ENCODE assay signal across 17 mouse cellular contexts in genomic region chr2:92386821-92387570, GRCm38 (mm10). TPM values are rescaled to one million over a fixed set of nuclear protein-coding genes. Genes with fewer than 3 reads are reported as not detected.
DNase-seq lines count a peak whose midpoint lies in the region; ATAC-seq and TF ChIP-seq lines count a peak whose summit lies in the region.
"Had no signal": no experiment of that assay in that cellular context is flagged by ENCODE, and none has a peak within 500 bp of the region (broad histone marks: within the 10 kb centered on the region; RNA-seq: fewer than 3 reads in every experiment).

No protein-coding gene starts in this region.

- TF ChIP-seq CTCF in layer of hippocampus, adult 2 months (conservative IDR thresholded peaks at IDR 0.05) = no peak
- TF ChIP-seq CTCF in intestine, postnatal 0 days (IDR thresholded peaks at IDR 0.05; ENCODE audit: low read depth) = no peak

- 93% methylated on average over 30 of the region's 30 CpGs for WGBS in forebrain, embryonic 14.5 days
- WGBS in hindbrain, embryonic 16.5 days = 90% methylated on average over 30 of the region's 30 CpGs
- WGBS in intestine, postnatal 0 days = 92% methylated on average over 30 of the region's 30 CpGs

- peak overlapping the region; percentile 84; the same call in 1 of the 2 replicates for H3K4me2 ChIP-seq in forebrain, embryonic 14.5 days (ENCODE audit: low read length)
- H3K4me2 ChIP-seq in hindbrain, embryonic 16.5 days (ENCODE audit: low read length) = no peak overlapping the region
- no peak overlapping the region for H3K4me2 ChIP-seq in intestine, postnatal 0 days (replicated peaks; ENCODE audit: low read depth)

- no peak for ATAC-seq in forebrain, embryonic 14.5 days
- ATAC-seq in hindbrain, embryonic 16.5 days = no peak
- ATAC-seq in intestine, postnatal 0 days = no peak
- ATAC-seq: liver, postnatal 0 days had no signal

- H3K9me3 ChIP-seq in ES-E14 (ENCODE audit: control insufficient read depth, insufficient read depth, low read depth, low read length) = no peaks in the 10 kb centered on the region
- no peaks in the 10 kb centered on the region for H3K9me3 ChIP-seq in forebrain, embryonic 14.5 days (replicated peaks; ENCODE audit: control insufficient read depth, low read length)
- no peaks in the 10 kb centered on the region for H3K9me3 ChIP-seq in hindbrain, embryonic 16.5 days (ENCODE audit: control insufficient read depth, low read length)
- no peaks in the 10 kb centered on the region for H3K9me3 ChIP-seq in intestine, postnatal 0 days (ENCODE audit: control insufficient read depth)
- H3K9me3 ChIP-seq: embryonic facial prominence, embryonic 12.5 days; megakaryocyte, embryonic 14.5 days had no signal

- H3K4me3 ChIP-seq in layer of hippocampus, adult 2 months = peak overlapping the region; percentile 93
- H3K4me3 ChIP-seq in ES-E14 (ENCODE audit: insufficient read depth in 1 of 2, low read depth in 1 of 2, low read length in 2 of 2, poor library complexity in 1 of 2, severe bottlenecking in 1 of 2) = no peak overlapping the region
- H3K4me3 ChIP-seq in forebrain, embryonic 14.5 days (ENCODE audit: low read depth, low read length) = 0 out of 2 replicates have a peak overlapping the region, but pooled peaks have one; percentile 79
- H3K4me3 ChIP-seq in hindbrain, embryonic 16.5 days (ENCODE audit: low read length) = no peak overlapping the region
- H3K4me3 ChIP-seq in intestine, postnatal 0 days (ENCODE audit: low read depth, low read length) = no peak overlapping the region
- H3K4me3 ChIP-seq: megakaryocyte, embryonic 14.5 days had no signal

- H3K9ac ChIP-seq in ES-E14 (ENCODE audit: insufficient read depth, low read depth, low read length, poor library complexity, severe bottlenecking) = 0 out of 2 replicates have a peak overlapping the region, but pooled peaks have one; percentile 19
- H3K9ac ChIP-seq in forebrain, embryonic 14.5 days (ENCODE audit: low read length) = peak overlapping the region; percentile 89; the same call in 1 of the 2 replicates
- H3K9ac ChIP-seq in hindbrain, embryonic 16.5 days (ENCODE audit: low read depth, low read length) = 0 out of 2 replicates have a peak overlapping the region, but pooled peaks have one; percentile 4
- H3K9ac ChIP-seq in intestine, postnatal 0 days (ENCODE audit: low read depth, low read length) = no peak overlapping the region
- H3K9ac ChIP-seq: liver, postnatal 0 days had no signal

- H3K36me3 ChIP-seq in ES-E14 (ENCODE audit: control insufficient read depth, insufficient read depth, low read length, poor library complexity, severe bottlenecking) = peaks cover 25% of the 10 kb centered on the region; the same call in 1 of the 2 replicates
- H3K36me3 ChIP-seq in forebrain, embryonic 14.5 days (ENCODE audit: control insufficient read depth, insufficient read depth, low read length) = peaks cover 57% of the 10 kb centered on the region
- H3K36me3 ChIP-seq in hindbrain, embryonic 16.5 days (ENCODE audit: control insufficient read depth, insufficient read depth, low read length) = peaks cover 41% of the 10 kb centered on the region
- H3K36me3 ChIP-seq in intestine, postnatal 0 days (ENCODE audit: control insufficient read depth, insufficient read depth) = peaks cover 21% of the 10 kb centered on the region

- DNase-seq in layer of hippocampus, adult 2 months (ENCODE audit: low spot score in 2 of 2) = no peak
- no peak for DNase-seq in layer of hippocampus, postnatal 14 days (ENCODE audit: low spot score in 2 of 2)
- DNase-seq in ES-E14 (ENCODE audit: low read depth, low spot score) = no peak
- DNase-seq in forebrain, embryonic 14.5 days (ENCODE audit: low spot score) = no peak
- DNase-seq in thymus, postnatal 25 days = no peak
- DNase-seq: kidney, adult 2 months; kidney, postnatal 36 days; liver; liver, postnatal 0 days; lung, postnatal 14 days; thymus, postnatal 14 days had no signal

- in situ Hi-C loops in ES-E14 (cut with MboI; ENCODE audit: low sequenced_read_pairs in 2 of 2, unreplicated experiment in 2 of 2) = no loop called here

- H3K4me1 ChIP-seq in ES-E14 (ENCODE audit: control insufficient read depth in 2 of 2, insufficient read depth in 2 of 2, low read length in 2 of 2, poor library complexity in 1 of 2) = peaks cover 2 to 10% of the 10 kb centered on the region in 2 experiments; a peak in 1 of 4 replicates
- H3K4me1 ChIP-seq in forebrain, embryonic 14.5 days (ENCODE audit: control insufficient read depth, insufficient read depth, low read length) = peaks cover 33% of the 10 kb centered on the region
- H3K4me1 ChIP-seq in hindbrain, embryonic 16.5 days (ENCODE audit: control insufficient read depth, insufficient read depth, low read depth, low read length) = peaks cover 39% of the 10 kb centered on the region
- 0 out of 2 replicates have a peak, but pooled peaks cover 3% of the 10 kb centered on the region for H3K4me1 ChIP-seq in intestine, postnatal 0 days (replicated peaks; ENCODE audit: control insufficient read depth, insufficient read depth, low read length)

- H3K27me3 ChIP-seq in forebrain, embryonic 14.5 days (replicated peaks; ENCODE audit: control insufficient read depth, insufficient read depth, low read length) = no peaks in the 10 kb centered on the region
- no peaks in the 10 kb centered on the region for H3K27me3 ChIP-seq in hindbrain, embryonic 16.5 days (replicated peaks; ENCODE audit: control insufficient read depth, insufficient read depth, low read length)
- H3K27me3 ChIP-seq in intestine, postnatal 0 days (replicated peaks; ENCODE audit: control insufficient read depth, insufficient read depth, low read length) = peaks cover 4% of the 10 kb centered on the region
- H3K27me3 ChIP-seq: embryonic facial prominence, embryonic 12.5 days had no signal

- peak overlapping the region; percentile 96 for H3K27ac ChIP-seq in layer of hippocampus, adult 2 months
- no peak overlapping the region for H3K27ac ChIP-seq in ES-E14 (ENCODE audit: insufficient read depth, low read depth, low read length, poor library complexity, severe bottlenecking)
- H3K27ac ChIP-seq in forebrain, embryonic 14.5 days (ENCODE audit: low read depth, low read length) = no peak overlapping the region
- H3K27ac ChIP-seq in hindbrain, embryonic 16.5 days (ENCODE audit: low read depth, low read length) = no peak overlapping the region
- H3K27ac ChIP-seq in intestine, postnatal 0 days (ENCODE audit: low read depth, low read length) = no peak overlapping the region
- H3K27ac ChIP-seq: embryonic facial prominence, embryonic 12.5 days had no signal

TF ChIP-seq in ES-E14, 5 proteins besides CTCF, POLR2A, EP300 and RAD21:
- no peak for TF ChIP-seq CHD2 (IDR thresholded peaks at IDR 0.05; ENCODE audit: low read depth, low read length)
- TF ChIP-seq MAFK (IDR thresholded peaks at IDR 0.05; ENCODE audit: insufficient read depth, low read depth, low read length) = no peak
- no peak for TF ChIP-seq HCFC1 (IDR thresholded peaks at IDR 0.05; ENCODE audit: borderline replicate concordance, insufficient read depth, low read length)
- no peak for TF ChIP-seq ZC3H11A (IDR thresholded peaks at IDR 0.05; ENCODE audit: borderline replicate concordance, low read depth, low read length)
- no peak for TF ChIP-seq ZNF384 (IDR thresholded peaks at IDR 0.05; ENCODE audit: low read depth, low read length)

RNA-seq across cellular contexts. Expression of gene 1700029I15Rik, which starts 4.7 kb away (rescaled TPM):
- total RNA-seq in layer of hippocampus, adult 2 months (2021) = 1 to 10 TPM; 4.5 to 5.0 TPM
- total RNA-seq in layer of hippocampus, postnatal 14 days (2021) = 1 to 10 TPM; 4.5 to 5.4 TPM
- 1.3 and 1.6 TPM in 2 replicates for total RNA-seq in ES-E14 (2012; rRNA removed)
- 3.2 and 3.7 TPM in 2 replicates for polyA plus RNA-seq in forebrain, embryonic 14.5 days (2014; fragmentation: Nextera tagmentation; extraction: Ambion mirVana)
- 5.8 and 7.7 TPM in 2 replicates for polyA plus RNA-seq in hindbrain, embryonic 16.5 days (2015; fragmentation: Nextera tagmentation; extraction: Ambion mirVana)
- polyA plus RNA-seq in intestine, postnatal 0 days (2015; fragmentation: Nextera tagmentation; extraction: Ambion mirVana) = 2.1 and 3.1 TPM in 2 replicates

RNA-seq across cellular contexts. Expression of gene Large2, which starts 12.3 kb away (rescaled TPM):
- total RNA-seq in layer of hippocampus, adult 2 months (2021) = 1 to 10 TPM in 1 of 2 experiments, under 1 TPM in 1; 0.98 to 1.1 TPM
- 1 to 10 TPM in 1 of 2 experiments, not detected in 1; 1.7 TPM for total RNA-seq in layer of hippocampus, postnatal 14 days (2021)
- total RNA-seq in ES-E14 (2012; rRNA removed) = 10.3 and 17.5 TPM in 2 replicates
- polyA plus RNA-seq in forebrain, embryonic 14.5 days (2014; fragmentation: Nextera tagmentation; extraction: Ambion mirVana) = 0.99 and 1.5 TPM in 2 replicates
- polyA plus RNA-seq in hindbrain, embryonic 16.5 days (2015; fragmentation: Nextera tagmentation; extraction: Ambion mirVana) = 1.7 and 2.3 TPM in 2 replicates
- polyA plus RNA-seq in intestine, postnatal 0 days (2015; fragmentation: Nextera tagmentation; extraction: Ambion mirVana) = 8.3 and 9.1 TPM in 2 replicates
- total RNA-seq: MEL had no signal

RNA-seq across cellular contexts. Expression of gene Pex16, which starts 12.5 kb away (rescaled TPM):
- 10 to 100 TPM; 34.9 to 36.1 TPM for total RNA-seq in layer of hippocampus, adult 2 months (2021)
- total RNA-seq in layer of hippocampus, postnatal 14 days (2021) = 10 to 100 TPM; 32.4 to 37.7 TPM
- 21.1 and 30.0 TPM in 2 replicates for total RNA-seq in ES-E14 (2012; rRNA removed)
- 37.1 and 37.9 TPM in 2 replicates for polyA plus RNA-seq in forebrain, embryonic 14.5 days (2014; fragmentation: Nextera tagmentation; extraction: Ambion mirVana)
- polyA plus RNA-seq in hindbrain, embryonic 16.5 days (2015; fragmentation: Nextera tagmentation; extraction: Ambion mirVana) = 43.5 and 45.6 TPM in 2 replicates
- polyA plus RNA-seq in intestine, postnatal 0 days (2015; fragmentation: Nextera tagmentation; extraction: Ambion mirVana) = 84.8 and 86.0 TPM in 2 replicates

RNA-seq across cellular contexts. Expression of gene Mapk8ip1, which starts 14.1 kb away (rescaled TPM):
- total RNA-seq in layer of hippocampus, adult 2 months (2021) = 100 to 1,000 TPM; 338 to 354 TPM
- 100 to 1,000 TPM; 386 to 394 TPM for total RNA-seq in layer of hippocampus, postnatal 14 days (2021)
- total RNA-seq in ES-E14 (2012; rRNA removed) = 10.1 and 11.6 TPM in 2 replicates
- polyA plus RNA-seq in forebrain, embryonic 14.5 days (2014; fragmentation: Nextera tagmentation; extraction: Ambion mirVana) = 49.3 and 54.5 TPM in 2 replicates
- polyA plus RNA-seq in hindbrain, embryonic 16.5 days (2015; fragmentation: Nextera tagmentation; extraction: Ambion mirVana) = 112 and 130 TPM in 2 replicates
- polyA plus RNA-seq in intestine, postnatal 0 days (2015; fragmentation: Nextera tagmentation; extraction: Ambion mirVana) = 7.2 and 7.4 TPM in 2 replicates
- total RNA-seq: granulocyte monocyte progenitor cell, adult 5-6 weeks had no signal

RNA-seq across cellular contexts. Expression of gene Cry2, which starts 46.8 kb away (rescaled TPM):
- total RNA-seq in layer of hippocampus, adult 2 months (2021) = 100 to 1,000 TPM; 105 to 108 TPM
- total RNA-seq in layer of hippocampus, postnatal 14 days (2021) = 100 to 1,000 TPM in 1 of 2 experiments, 10 to 100 TPM in 1; 89.0 to 110 TPM
- total RNA-seq in ES-E14 (2012; rRNA removed) = 11.7 and 19.3 TPM in 2 replicates
- 16.1 and 24.6 TPM in 2 replicates for polyA plus RNA-seq in forebrain, embryonic 14.5 days (2014; fragmentation: Nextera tagmentation; extraction: Ambion mirVana)
- polyA plus RNA-seq in hindbrain, embryonic 16.5 days (2015; fragmentation: Nextera tagmentation; extraction: Ambion mirVana) = 51.4 and 53.2 TPM in 2 replicates
- polyA plus RNA-seq in intestine, postnatal 0 days (2015; fragmentation: Nextera tagmentation; extraction: Ambion mirVana) = 10.0 and 11.7 TPM in 2 replicates

Comparison
In these comparisons a context has a peak if more than half of its experiments do, and no peak if none do; other contexts are left out.
1. H3K4me3 ChIP-seq: peak in layer of hippocampus, adult 2 months (single experiment) and forebrain, embryonic 14.5 days (single experiment); none in ES-E14 (0 of 2), hindbrain, embryonic 16.5 days (single experiment) and intestine, postnatal 0 days (single experiment).